Mouse (Mus musculus) bone marrow, adult 2 months (tissue): ENCODE results near the gene Erc2. TPM values are rescaled to one million over a fixed set of nuclear protein-coding genes. Genes with fewer than 3 reads are reported as not detected.

Experiments used
- H3K27ac ChIP-seq: fragments of 200-500 bp; 2 replicates; pipeline ENCODE4 v1.5.1; 2012; ENCODE audit warnings: low read depth, mild to moderate bottlenecking, control low read depth, inconsistent platforms, low read length; ENCODE audit not compliant: control insufficient read depth, poor library complexity, insufficient read depth
- H3K4me1 ChIP-seq: fragments of 200-500 bp; 2 replicates; pipeline ENCODE4 v1.6.1; 2011; ENCODE audit warnings: low read length; ENCODE audit not compliant: control insufficient read depth, insufficient read depth
- H3K4me3 ChIP-seq: fragments of 200-500 bp; replicated peaks from 2 replicates; pipeline ENCODE3; 2011; ENCODE audit warnings: mild to moderate bottlenecking, low read depth, low read length, control low read depth; ENCODE audit not compliant: control insufficient read depth
- CTCF ChIP-seq: fragments of 200-500 bp; IDR thresholded peaks from 2 replicates; pipeline ENCODE4 v1.5.1; 2011; ENCODE audit warnings: low read length, control low read depth; ENCODE audit not compliant: control insufficient read depth, insufficient read depth
- POLR2A ChIP-seq: fragments of 200-500 bp; IDR thresholded peaks from 2 replicates; pipeline ENCODE4 v1.6.1; 2011; ENCODE audit warnings: low read depth, mild to moderate bottlenecking, control low read depth, low read length, borderline replicate concordance; ENCODE audit not compliant: control insufficient read depth
- WGBS: fragments of 180-500 bp; shearing (Covaris S2); methylation state at CpG from one replicate; pipeline ENCODE4 v1.1.7; 2018; 5-methylcytosine and 5-hydroxymethylcytosine counted together
- polyA plus RNA-seq: library from polyadenylated mRNA; stranded (reverse); fragments of >200 nt; gene quantifications from 2 replicates; pipeline ENCODE4 v1.2.4, GENCODE M21; 2011; ENCODE audit warnings: low replicate concordance; ENCODE audit not compliant: missing spikeins, insufficient read depth, insufficient read length

The Erc2 gene
- polyA plus RNA-seq, 1 experiment = not detected

- Histone ChIP-seq H3K4me1 (no peaks in the 10 kb centered on the region), H3K27ac (no peak overlapping the region), H3K4me3 (no peak overlapping the region)
- no peak for TF ChIP-seq CTCF
- no peak for TF ChIP-seq POLR2A
- 72% methylated on average over 8 of the region's 8 CpGs for WGBS
Measured at GRCm38 (mm10) chr14:28271846-28272245, 649.6 kb downstream of the Erc2 start.

GRCm38 (mm10) chr14:28273669-28274068 lies 651.4 kb downstream of the Erc2 start:
- WGBS = 53% methylated on average over 1 of the region's 1 CpGs
- Histone ChIP-seq H3K4me1 (no peaks in the 10 kb centered on the region), H3K27ac (no peak overlapping the region), H3K4me3 (no peak overlapping the region)
- TF ChIP-seq POLR2A (no peak), CTCF (no peak)

- H3K4me1 ChIP-seq = no peaks in the 10 kb centered on the region
- no peak overlapping the region for H3K4me3 ChIP-seq
- 72% methylated on average over 7 of the region's 7 CpGs for WGBS
- H3K27ac ChIP-seq = no peak overlapping the region
- TF ChIP-seq CTCF = no peak
- no peak for TF ChIP-seq POLR2A
Measured at GRCm38 (mm10) chr14:28274826-28275225, 652.6 kb downstream of the Erc2 start.

GRCm38 (mm10) chr14:28278951-28279350 lies 656.7 kb downstream of the Erc2 start:
- no peak overlapping the region for H3K4me3 ChIP-seq
- H3K4me1 ChIP-seq = no peaks in the 10 kb centered on the region
- WGBS = 80% methylated on average over 6 of the region's 6 CpGs
- no peak overlapping the region for H3K27ac ChIP-seq
- TF ChIP-seq CTCF (no peak), POLR2A (no peak)

- Histone ChIP-seq H3K4me1 (no peaks in the 10 kb centered on the region), H3K27ac (no peak overlapping the region), H3K4me3 (no peak overlapping the region)
- TF ChIP-seq CTCF (no peak), POLR2A (no peak)
- 53% methylated on average over 1 of the region's 1 CpGs for WGBS
Measured at GRCm38 (mm10) chr14:28280376-28280775, 658.1 kb downstream of the Erc2 start.

- no peak for TF ChIP-seq CTCF
- no peak for TF ChIP-seq POLR2A
- no peaks in the 10 kb centered on the region for H3K4me1 ChIP-seq
- WGBS = 86% methylated on average over 1 of the region's 1 CpGs
- no peak overlapping the region for H3K27ac ChIP-seq
- no peak overlapping the region for H3K4me3 ChIP-seq
Measured at GRCm38 (mm10) chr14:28283319-28284095, 661.3 kb downstream of the Erc2 start.

- H3K4me3 ChIP-seq = no peak overlapping the region
- no peak overlapping the region for H3K27ac ChIP-seq
- H3K4me1 ChIP-seq = no peaks in the 10 kb centered on the region
- TF ChIP-seq CTCF (no peak), POLR2A (no peak)
Measured at GRCm38 (mm10) chr14:28286511-28286910, 664.3 kb downstream of the Erc2 start.

- Histone ChIP-seq H3K27ac (no peak overlapping the region), H3K4me3 (no peak overlapping the region), H3K4me1 (no peaks in the 10 kb centered on the region)
- WGBS = 84% methylated on average over 2 of the region's 2 CpGs
- no peak for TF ChIP-seq CTCF
- no peak for TF ChIP-seq POLR2A
Measured at GRCm38 (mm10) chr14:28288196-28288595, 666.0 kb downstream of the Erc2 start.
